In genomic region chr4:7245653-7246052, GRCm38 (mm10) we compare ENCODE assay signal across 18 mouse cellular contexts.
"Had no signal": no experiment of that assay in that cellular context is flagged by ENCODE, and none has a peak within 500 bp of the region (broad histone marks: within the 10 kb centered on the region; RNA-seq: fewer than 3 reads in every experiment).

No protein-coding gene starts in this region.

- H3K4me2 ChIP-seq: kidney, embryonic 15.5 days; limb, embryonic 12.5 days; liver, embryonic 13.5 days; lung, embryonic 15.5 days; neural tube, embryonic 13.5 days; stomach, embryonic 15.5 days had no signal

- H3K27ac ChIP-seq: kidney, embryonic 15.5 days; left cerebral cortex, adult 2 months; limb, embryonic 12.5 days; liver, embryonic 13.5 days; lung, embryonic 15.5 days; macrophage; neural tube, embryonic 13.5 days; stomach, embryonic 15.5 days had no signal

- H3K9ac ChIP-seq: kidney, embryonic 15.5 days; limb, embryonic 12.5 days; liver, embryonic 13.5 days; liver, postnatal 0 days; lung, embryonic 15.5 days; neural tube, embryonic 13.5 days; stomach, embryonic 15.5 days had no signal

- DNase-seq: kidney, adult 2 months; kidney, postnatal 14 days; liver; liver, embryonic 13.5 days; liver, postnatal 0 days; lung, postnatal 14 days; right cerebral cortex, adult 18-20 months; right cerebral cortex, postnatal 25 days; thymus, adult 2 months; thymus, postnatal 25 days had no signal

- H3K4me3 ChIP-seq: kidney, embryonic 15.5 days; left cerebral cortex, adult 2 months; limb, embryonic 12.5 days; liver, embryonic 13.5 days; lung, embryonic 15.5 days; neural tube, embryonic 13.5 days; stomach, embryonic 15.5 days had no signal

- H3K27me3 ChIP-seq: kidney, embryonic 15.5 days; limb, embryonic 12.5 days; liver, embryonic 13.5 days; lung, embryonic 15.5 days; neural tube, embryonic 13.5 days; stomach, embryonic 15.5 days had no signal

- H3K9me3 ChIP-seq: kidney, embryonic 15.5 days; limb, embryonic 12.5 days; liver, embryonic 13.5 days; lung, embryonic 15.5 days; neural tube, embryonic 13.5 days; stomach, embryonic 15.5 days had no signal

- H3K36me3 ChIP-seq: kidney, embryonic 15.5 days; limb, embryonic 12.5 days; liver, embryonic 13.5 days; lung, embryonic 15.5 days; neural tube, embryonic 13.5 days; stomach, embryonic 15.5 days had no signal

- ATAC-seq: liver, postnatal 0 days; midbrain, embryonic 16.5 days had no signal

- H3K4me1 ChIP-seq: kidney, embryonic 15.5 days; limb, embryonic 12.5 days; liver, embryonic 13.5 days; lung, embryonic 15.5 days; stomach, embryonic 15.5 days had no signal
